Mouse (Mus musculus) E14TG2a.4 (cell line): ENCODE results near the gene Hspa12a.

Source experiments
- CTCF ChIP-seq: conservative IDR thresholded peaks from 2 replicates; pipeline ENCODE4 v1.5.1; 2014; ENCODE audit warnings: low read length
- NANOG ChIP-seq: IDR thresholded peaks from 2 replicates; pipeline ENCODE4 v1.6.1; 2014; ENCODE audit warnings: borderline replicate concordance, low read length, mixed read lengths
- POU5F1 ChIP-seq: IDR thresholded peaks from 2 replicates; pipeline ENCODE4 v1.6.1; 2014; ENCODE audit warnings: low read length, borderline replicate concordance

DNA sequence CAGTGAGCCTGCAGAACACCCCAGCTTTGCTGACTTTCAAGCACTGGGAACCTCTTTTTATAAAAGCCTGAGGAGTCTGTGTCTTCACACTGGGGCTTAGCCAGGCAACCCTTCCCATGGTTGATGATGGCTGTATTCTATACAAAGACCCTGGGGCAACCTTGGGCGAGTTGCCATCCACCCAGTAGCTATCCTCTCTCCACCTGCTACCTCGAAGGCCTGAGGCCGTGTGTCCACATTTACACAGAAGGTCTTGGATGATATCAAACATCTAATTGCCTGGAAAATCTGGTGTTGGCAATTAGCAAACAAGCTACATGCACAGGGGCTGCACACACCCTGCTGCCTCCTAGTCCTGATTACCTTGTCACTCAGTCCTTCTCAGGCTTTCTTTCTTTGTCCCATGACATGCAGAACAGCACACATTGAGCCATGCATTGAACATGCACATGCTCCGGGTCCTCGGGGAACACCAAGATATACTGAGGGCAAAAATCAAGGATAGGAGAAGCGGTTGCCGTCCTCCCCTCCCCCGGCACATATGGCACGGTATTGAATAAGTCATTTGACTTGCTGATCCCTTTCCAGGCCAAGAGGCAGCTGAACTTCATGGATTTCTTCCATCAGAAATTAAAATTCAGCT is 112.1 kb downstream of the Hspa12a start:
- TF ChIP-seq CTCF: no peak
- no peak for TF ChIP-seq NANOG
- no peak for TF ChIP-seq POU5F1
